Mouse (Mus musculus) lung, adult 2 months (tissue): ENCODE measurements at regions not wholly inside any gene's neighbourhood (a gene's known extent, or its start where the extent isn't known, plus 50 kb on each side); places are given as distances from the start of the nearest gene placed in this dataset.

Experiments
- DNase-seq: peaks from one replicate; pipeline ENCODE4 v3.0.0; 2022
- H3K4me1 ChIP-seq: fragments of 200-500 bp; 2 replicates; pipeline ENCODE4 v1.6.1; 2011; ENCODE audit warnings: low read length; ENCODE audit not compliant: control insufficient read depth, insufficient read depth
- H3K4me3 ChIP-seq: fragments of 200-500 bp; replicated peaks from 2 replicates; pipeline ENCODE3; 2011; ENCODE audit warnings: low read depth, mild to moderate bottlenecking, control low read depth, low read length; ENCODE audit errors: extremely low read depth
- CTCF ChIP-seq: fragments of 200-500 bp; IDR thresholded peaks from 2 replicates; pipeline ENCODE4 v1.5.1; 2011; ENCODE audit warnings: mild to moderate bottlenecking, low read length, control low read depth; ENCODE audit not compliant: insufficient read depth
- POLR2A ChIP-seq: fragments of 200-500 bp; IDR thresholded peaks from 2 replicates; pipeline ENCODE4 v1.6.1; 2011; ENCODE audit warnings: low read depth, mild to moderate bottlenecking, control low read depth, low read length, borderline replicate concordance; ENCODE audit errors: extremely low read depth
- WGBS: fragments of 180-500 bp; shearing (Covaris S2); methylation state at CpG from one replicate; pipeline ENCODE4 v1.1.7; 2018; 5-methylcytosine and 5-hydroxymethylcytosine counted together

DNA sequence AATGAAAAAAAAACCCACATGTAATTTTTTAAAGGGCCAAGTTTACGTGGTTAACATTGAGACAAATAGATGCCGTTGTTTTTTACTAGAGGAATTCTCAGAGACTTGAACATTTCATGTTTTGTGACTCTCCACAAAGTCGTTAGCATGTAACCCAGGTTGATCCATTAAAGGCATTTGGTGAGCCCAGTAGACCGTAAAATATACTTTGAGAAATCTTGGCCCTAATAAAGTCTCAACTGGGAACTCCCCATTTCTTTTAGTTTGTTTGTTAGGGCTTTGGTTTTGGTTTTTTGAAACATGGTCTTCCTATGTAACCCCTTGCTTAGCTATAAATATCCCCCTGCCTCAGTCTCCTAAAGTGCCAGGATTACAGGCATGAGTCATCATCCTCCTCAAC lies 85.9 kb upstream of the Tbl1xr1 start:
- TF ChIP-seq CTCF (no peak), POLR2A (no peak)
- Histone ChIP-seq H3K4me1 (peaks cover 13% of the 10 kb centered on the region), H3K4me3 (no peak overlapping the region)
- 92% methylated on average over 4 of the region's 4 CpGs for WGBS
- no peak for DNase-seq

DNA sequence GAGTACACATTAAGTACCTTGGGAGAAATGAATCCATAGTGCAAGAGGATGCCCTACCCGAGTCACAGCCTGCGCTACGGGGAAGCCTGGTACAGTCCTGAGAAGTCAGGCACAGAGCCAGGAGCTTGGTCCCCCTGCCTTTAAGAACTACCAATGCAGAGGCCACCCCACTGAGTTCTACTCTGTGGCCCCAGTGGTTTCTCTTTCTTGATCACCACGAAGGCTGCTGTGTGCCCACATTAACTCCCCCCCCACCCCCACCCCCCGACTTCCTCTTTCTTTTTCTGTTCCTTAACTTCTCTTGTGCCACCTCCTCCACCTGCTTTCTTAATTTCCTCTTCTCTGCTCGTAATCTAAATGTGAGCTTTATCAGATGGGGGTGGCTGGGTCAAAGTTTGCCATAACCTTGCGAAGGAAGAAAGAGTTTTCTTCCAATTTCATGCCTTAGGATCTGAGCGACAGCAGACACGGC lies 84.7 kb upstream of the Tbl1xr1 start:
- no peak for DNase-seq
- WGBS, result 65% methylated on average over 9 of the region's 9 CpGs

DNA sequence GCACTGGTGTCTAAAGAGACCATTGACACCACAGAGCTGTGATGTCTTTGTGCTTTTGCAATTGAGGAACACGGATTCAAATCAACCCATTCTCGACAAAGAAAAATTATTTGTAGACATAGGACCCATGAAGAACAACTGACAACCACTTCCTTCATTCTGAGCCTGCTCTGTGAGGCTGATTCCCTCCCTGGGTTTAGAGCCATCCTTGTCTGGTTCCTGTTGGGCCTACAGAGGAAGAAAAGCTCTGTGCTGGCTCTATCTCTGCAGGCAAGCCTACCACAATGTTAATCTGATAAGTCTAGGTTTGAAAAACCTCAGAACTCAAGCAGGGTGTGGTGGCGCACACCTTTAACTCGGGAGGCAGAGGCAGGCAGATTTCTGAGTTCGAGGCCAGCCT lies 84.2 kb upstream of the Tbl1xr1 start:
- WGBS, result 90% methylated on average over 5 of the region's 5 CpGs
- no peak for TF ChIP-seq POLR2A
- TF ChIP-seq CTCF, result no peak
- Histone ChIP-seq H3K4me3 (no peak overlapping the region), H3K4me1 (peaks cover 4% of the 10 kb centered on the region)
- DNase-seq, result no peak

More for the DNA sequence above, 84.7 kb upstream of the Tbl1xr1 start:
- TF ChIP-seq CTCF (no peak), POLR2A (no peak)
- Histone ChIP-seq H3K4me3 (no peak overlapping the region), H3K4me1 (peaks cover 9% of the 10 kb centered on the region)

DNA sequence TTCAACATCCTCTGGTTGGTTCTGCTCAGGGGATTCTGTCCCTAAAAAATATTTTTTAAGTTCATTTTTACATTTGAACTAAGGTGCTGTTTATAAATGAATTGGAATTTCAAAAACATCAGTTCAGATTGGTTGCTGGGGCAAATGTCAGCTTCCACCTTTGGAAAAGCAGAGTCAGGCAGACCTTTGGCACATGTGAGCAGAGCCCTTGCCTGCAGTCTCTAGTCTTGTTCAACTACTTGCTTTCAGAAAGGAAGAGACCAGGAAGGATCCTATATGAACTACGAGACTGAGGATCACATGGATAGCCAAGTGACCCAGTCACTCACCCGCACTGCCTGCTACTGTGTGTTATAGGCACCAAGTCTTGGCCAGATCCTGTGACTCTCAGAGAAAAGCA lies 82.5 kb upstream of the Tbl1xr1 start:
- Histone ChIP-seq H3K4me1 (peaks cover 4% of the 10 kb centered on the region; the same call in 1 of the 2 replicates), H3K4me3 (no peak overlapping the region)
- no peak for DNase-seq
- 92% methylated on average over 2 of the region's 2 CpGs for WGBS
- no peak for TF ChIP-seq CTCF
- no peak for TF ChIP-seq POLR2A

DNA sequence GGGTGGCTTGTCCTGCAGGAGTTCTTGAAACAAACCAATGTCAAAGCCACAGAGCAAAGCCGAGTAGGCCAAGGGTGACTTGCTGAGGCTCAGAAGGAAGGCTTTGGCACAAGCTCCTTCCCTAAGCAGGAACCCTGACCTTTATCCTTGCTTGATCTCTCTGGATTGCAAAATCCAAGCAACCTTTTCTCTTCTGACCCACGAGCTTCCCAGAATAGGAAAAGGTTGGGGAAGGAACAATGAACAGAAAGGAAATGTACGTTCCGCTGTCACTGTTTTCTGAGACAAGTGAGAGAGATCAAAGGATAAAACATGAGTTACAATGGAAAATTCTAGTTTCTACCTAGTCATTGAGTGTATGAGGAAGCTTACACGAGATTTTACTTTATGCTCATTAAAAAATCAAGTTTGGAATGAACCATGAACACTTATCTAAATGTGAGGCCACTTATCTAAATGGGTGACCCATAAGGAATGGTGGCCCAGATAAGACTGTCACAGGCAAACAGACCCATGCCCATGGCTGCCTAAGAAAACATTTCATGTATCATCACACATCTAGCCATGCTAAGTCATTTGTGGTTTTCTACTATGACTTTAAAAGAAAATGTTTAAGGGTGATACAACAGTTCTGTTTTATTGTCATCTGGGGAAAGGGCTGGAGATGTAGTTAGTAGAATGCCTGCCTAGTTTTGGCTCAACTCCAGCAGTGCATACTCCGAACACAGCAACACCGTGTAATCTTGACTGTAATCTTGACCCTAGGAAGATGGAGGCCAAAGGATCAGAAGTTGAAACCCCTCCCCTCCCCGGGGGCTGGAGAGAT lies 80.7 kb upstream of the Tbl1xr1 start:
- WGBS, result 34% methylated on average over 8 of the region's 8 CpGs

DNA sequence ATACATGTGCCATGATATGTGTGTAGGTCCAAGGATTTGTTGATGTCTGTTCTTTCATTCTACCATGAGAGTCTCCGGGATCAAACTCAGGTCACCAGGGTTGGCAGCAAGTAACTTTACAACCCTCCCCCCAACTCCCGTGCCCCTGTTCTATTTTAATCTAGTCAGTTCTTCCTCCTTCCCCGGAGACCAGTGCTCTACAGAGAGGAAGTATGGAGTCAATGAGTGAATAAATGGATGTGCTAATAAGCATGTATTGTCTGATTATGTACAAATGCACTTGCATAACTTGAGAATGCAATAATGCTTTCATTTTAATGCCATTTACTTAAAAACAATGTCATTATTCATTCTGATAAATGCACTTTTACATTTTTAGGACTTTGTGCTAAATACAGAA lies 79.1 kb upstream of the Tbl1xr1 start:
- no peak for TF ChIP-seq POLR2A
- TF ChIP-seq CTCF, result no peak
- 53% methylated on average over 3 of the region's 3 CpGs for WGBS
- H3K4me1 ChIP-seq, result peaks cover 4% of the 10 kb centered on the region; the same call in 1 of the 2 replicates
- DNase-seq, result no peak
- H3K4me3 ChIP-seq, result no peak overlapping the region

More for the DNA sequence above, 80.7 kb upstream of the Tbl1xr1 start:
- DNase-seq, result no peak
- no peak for TF ChIP-seq CTCF
- TF ChIP-seq POLR2A, result no peak
- Histone ChIP-seq H3K4me3 (no peak overlapping the region), H3K4me1 (peaks cover 4% of the 10 kb centered on the region; the same call in 1 of the 2 replicates)

DNA sequence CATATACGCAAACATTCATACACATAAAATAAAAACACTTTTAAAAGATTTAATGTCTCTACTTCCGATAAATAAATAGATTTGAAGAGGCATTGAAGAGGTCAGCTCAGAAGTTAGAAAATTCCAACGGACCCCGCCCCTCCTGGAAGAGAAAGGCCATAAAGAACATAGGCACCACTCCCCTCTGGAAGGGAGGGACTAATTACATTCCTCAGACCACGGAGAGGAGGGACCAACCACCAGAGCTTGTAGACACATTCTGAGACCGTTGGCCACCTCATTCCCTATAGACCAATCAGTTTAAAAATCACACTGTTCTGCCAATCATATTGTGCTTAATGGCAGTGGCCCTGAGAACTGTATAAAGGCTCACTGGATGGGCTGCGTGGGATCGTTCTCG lies 71.0 kb upstream of the Tbl1xr1 start:
- DNase-seq, result no peak
- Histone ChIP-seq H3K4me3 (no peak overlapping the region), H3K4me1 (no peaks in the 10 kb centered on the region; the same call in 1 of the 2 replicates)
- WGBS, result 74% methylated on average over 9 of the region's 9 CpGs
- TF ChIP-seq CTCF (no peak), POLR2A (no peak)

DNA sequence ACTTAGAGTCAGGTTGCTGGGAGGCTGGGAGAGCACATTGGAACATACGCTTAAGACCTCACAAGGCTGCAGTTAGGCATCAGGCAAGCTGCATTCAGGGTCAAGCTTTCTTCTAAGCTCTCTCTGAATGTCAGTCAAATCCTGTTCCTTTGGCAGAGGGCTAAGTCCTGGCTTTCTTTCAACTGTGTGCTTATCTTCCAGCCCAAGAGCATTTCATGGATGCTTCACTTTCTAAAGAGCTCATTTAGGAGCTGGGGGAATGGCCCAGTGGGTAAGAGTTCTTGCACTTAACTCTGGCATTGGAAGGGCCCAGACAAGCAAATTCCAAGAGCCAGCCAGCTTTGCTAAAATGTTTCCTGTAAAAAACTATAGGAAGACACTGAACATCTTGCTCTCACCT lies 70.3 kb upstream of the Tbl1xr1 start:
- WGBS, result 73% methylated on average over 1 of the region's 1 CpGs
- no peak for TF ChIP-seq CTCF
- TF ChIP-seq POLR2A, result no peak
- peak; percentile 34 for DNase-seq
- H3K4me1 ChIP-seq, result no peaks in the 10 kb centered on the region; the same call in 1 of the 2 replicates
- no peak overlapping the region for H3K4me3 ChIP-seq

DNA sequence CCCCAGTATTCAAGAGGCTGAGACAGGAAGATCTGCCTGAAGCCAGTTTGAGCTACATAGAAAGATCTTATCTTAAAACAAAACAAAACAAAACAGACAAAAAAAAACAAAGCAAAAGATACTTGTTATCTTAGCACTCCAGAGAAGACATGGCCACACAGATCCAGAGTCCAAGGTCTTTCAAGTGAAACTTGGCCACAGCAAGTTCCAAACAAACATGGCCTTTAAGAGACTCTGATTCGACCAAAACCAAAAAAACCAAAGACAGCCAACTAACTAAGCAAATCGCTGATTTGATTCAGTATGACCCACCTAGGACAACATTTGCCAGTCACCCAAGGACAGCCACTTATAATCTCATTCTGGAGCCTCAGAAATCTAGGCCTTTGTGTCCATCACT lies 69.8 kb upstream of the Tbl1xr1 start:
- WGBS, result 63% methylated on average over 2 of the region's 2 CpGs
- Histone ChIP-seq H3K4me1 (no peaks in the 10 kb centered on the region; the same call in 1 of the 2 replicates), H3K4me3 (no peak overlapping the region)
- DNase-seq, result no peak
- no peak for TF ChIP-seq CTCF
- TF ChIP-seq POLR2A, result no peak

DNA sequence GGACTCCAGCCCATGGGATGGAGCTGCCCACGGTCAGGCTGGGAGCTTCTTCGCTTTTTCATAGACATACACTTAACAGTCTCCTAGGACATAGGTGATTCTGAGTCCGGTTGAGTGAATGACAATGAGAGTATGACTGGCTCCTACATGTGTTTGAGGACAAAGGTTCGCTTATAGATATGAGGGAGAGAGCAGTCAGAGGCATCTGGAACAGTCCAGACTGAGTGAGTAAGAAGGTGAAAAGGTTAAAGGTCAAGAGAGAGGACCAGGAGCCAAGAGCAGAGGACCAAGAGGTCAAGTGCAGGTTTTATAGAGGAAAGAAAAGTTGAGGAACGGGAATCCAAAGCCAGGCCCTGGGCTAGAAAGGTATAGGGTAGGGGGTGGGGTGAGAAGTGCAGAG lies 68.7 kb upstream of the Tbl1xr1 start:
- WGBS, result 89% methylated on average over 5 of the region's 5 CpGs
- no peaks in the 10 kb centered on the region; the same call in 1 of the 2 replicates for H3K4me1 ChIP-seq
- TF ChIP-seq POLR2A, result no peak
- TF ChIP-seq CTCF, result no peak
- no peak overlapping the region for H3K4me3 ChIP-seq
- no peak for DNase-seq
